Mouse (Mus musculus) small intestine, adult 2 months (tissue): ENCODE results near the gene Usp34.

Experiments used
- CTCF ChIP-seq: fragments of 200-500 bp; IDR thresholded peaks from 2 replicates; pipeline ENCODE4 v1.5.1; 2012; ENCODE audit warnings: low read depth, mild to moderate bottlenecking, control low read depth, inconsistent platforms, low read length, moderate library complexity, mixed read lengths; ENCODE audit not compliant: insufficient replicate concordance, insufficient read length; ENCODE audit errors: extremely low read depth
- POLR2A ChIP-seq: fragments of 200-500 bp; IDR thresholded peaks from 2 replicates; pipeline ENCODE4 v1.6.1; 2012; ENCODE audit warnings: low read depth, mild to moderate bottlenecking, control low read depth, inconsistent platforms, low read length, moderate library complexity

- TF ChIP-seq POLR2A (no peak), CTCF (no peak)
These were observed 34.6 kb upstream of the Usp34 start for GRCm38 (mm10) chr11:23271770-23272724.
